Mouse (Mus musculus) E14TG2a.4 (cell line): ENCODE results near the gene Lrp8.

ENCODE experiments used
- H3K27me3 ChIP-seq: 2 replicates; pipeline ENCODE4 v1.6.1; 2014; ENCODE audit warnings: low read length, control low read depth; ENCODE audit not compliant: insufficient read depth
- H3K36me3 ChIP-seq: 2 replicates; pipeline ENCODE4 v1.6.1; 2014; ENCODE audit warnings: low read length, control low read depth; ENCODE audit not compliant: insufficient read depth
- H3K4me1 ChIP-seq: replicated peaks from 2 replicates; pipeline ENCODE4 v1.6.1; 2014; ENCODE audit warnings: low read depth, low read length, control low read depth
- H3K4me3 ChIP-seq: replicated peaks from 2 replicates; pipeline ENCODE4 v1.5.1; 2014; ENCODE audit warnings: mild to moderate bottlenecking, low read length
- H3K9me3 ChIP-seq: 2 replicates; pipeline ENCODE4 v1.6.1; 2014; ENCODE audit warnings: low read length, control low read depth
- CTCF ChIP-seq: conservative IDR thresholded peaks from 2 replicates; pipeline ENCODE4 v1.5.1; 2014; ENCODE audit warnings: low read length
- NANOG ChIP-seq: IDR thresholded peaks from 2 replicates; pipeline ENCODE4 v1.6.1; 2014; ENCODE audit warnings: borderline replicate concordance, low read length, mixed read lengths
- POU5F1 ChIP-seq: IDR thresholded peaks from 2 replicates; pipeline ENCODE4 v1.6.1; 2014; ENCODE audit warnings: low read length, borderline replicate concordance

Gene Lrp8

DNA sequence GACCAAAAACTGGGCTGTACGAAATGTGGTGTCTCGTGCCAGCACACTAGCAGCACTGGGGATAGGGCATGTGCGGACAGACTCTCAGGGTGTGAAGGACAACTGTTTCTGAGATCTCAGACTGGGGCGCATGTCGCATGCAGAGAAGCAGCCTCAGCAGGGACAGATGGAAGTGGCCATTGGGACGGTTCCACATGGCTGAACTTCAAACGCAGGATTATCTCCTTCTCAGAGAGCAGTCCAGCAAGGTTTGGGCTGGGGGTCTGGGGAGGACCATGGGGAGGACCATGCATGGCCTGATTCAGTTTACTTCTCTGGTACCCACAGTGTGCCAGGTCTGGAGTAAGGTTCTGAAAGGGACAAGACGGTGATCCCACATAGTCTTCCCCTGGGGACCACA is 41.6 kb downstream of the Lrp8 start:
- Histone ChIP-seq H3K4me1 (peaks cover 17% of the 10 kb centered on the region), H3K36me3 (no peaks in the 10 kb centered on the region), H3K27me3 (peaks cover 36% of the 10 kb centered on the region), H3K9me3 (no peaks in the 10 kb centered on the region), H3K4me3 (no peak overlapping the region)
- TF ChIP-seq CTCF = no peak
- TF ChIP-seq POU5F1 = no peak
- no peak for TF ChIP-seq NANOG

DNA sequence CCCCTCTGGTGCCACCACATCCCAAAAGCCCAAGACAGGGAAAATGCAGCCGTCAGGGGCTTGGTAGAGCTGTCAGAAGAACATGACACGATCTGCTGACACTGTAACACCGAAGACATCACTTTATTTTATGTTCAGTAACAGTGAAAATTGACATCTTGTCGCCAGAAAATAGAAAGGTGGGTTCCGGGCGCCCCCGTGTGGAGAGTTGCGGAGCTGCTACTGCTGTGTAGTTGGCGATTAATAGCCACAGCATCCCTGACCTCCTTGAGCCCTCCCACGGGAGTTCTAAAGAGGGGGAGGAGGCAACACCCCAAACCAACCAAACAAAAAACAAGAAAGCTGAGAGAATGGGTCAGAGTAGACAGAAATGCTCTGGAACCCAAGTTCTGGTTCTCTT is 42.9 kb downstream of the Lrp8 start:
- Histone ChIP-seq H3K4me1 (peaks cover 22% of the 10 kb centered on the region), H3K27me3 (peaks cover 44% of the 10 kb centered on the region), H3K4me3 (no peak overlapping the region), H3K9me3 (no peaks in the 10 kb centered on the region), H3K36me3 (no peaks in the 10 kb centered on the region)
- TF ChIP-seq NANOG (no peak), CTCF (peak; percentile 87), POU5F1 (no peak)

DNA sequence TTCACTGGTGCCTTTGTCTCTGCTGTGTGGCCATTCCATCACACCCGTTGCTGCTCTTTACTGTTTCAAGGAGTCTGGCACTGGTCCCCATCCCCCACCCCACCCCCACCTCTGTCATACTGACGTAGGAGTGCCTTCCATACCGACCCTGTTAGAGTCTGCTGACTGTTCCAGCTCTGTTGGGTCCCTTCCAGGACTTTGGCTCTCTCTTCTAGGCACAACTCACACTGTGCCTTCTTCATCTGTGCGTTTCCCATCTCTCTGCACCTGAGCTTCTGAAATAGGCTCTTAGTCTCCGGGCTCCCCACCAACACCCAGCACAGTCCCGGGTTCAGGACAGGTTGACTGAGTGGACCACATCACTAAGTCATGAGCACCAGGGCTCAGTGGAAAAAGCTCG is 44.7 kb downstream of the Lrp8 start:
- Histone ChIP-seq H3K4me1 (peaks cover 22% of the 10 kb centered on the region), H3K36me3 (no peaks in the 10 kb centered on the region), H3K27me3 (peaks cover 51% of the 10 kb centered on the region), H3K4me3 (peak overlapping the region; percentile 74; the same call in 1 of the 2 replicates), H3K9me3 (no peaks in the 10 kb centered on the region)
- TF ChIP-seq POU5F1 = no peak
- no peak for TF ChIP-seq NANOG
- TF ChIP-seq CTCF = no peak

DNA sequence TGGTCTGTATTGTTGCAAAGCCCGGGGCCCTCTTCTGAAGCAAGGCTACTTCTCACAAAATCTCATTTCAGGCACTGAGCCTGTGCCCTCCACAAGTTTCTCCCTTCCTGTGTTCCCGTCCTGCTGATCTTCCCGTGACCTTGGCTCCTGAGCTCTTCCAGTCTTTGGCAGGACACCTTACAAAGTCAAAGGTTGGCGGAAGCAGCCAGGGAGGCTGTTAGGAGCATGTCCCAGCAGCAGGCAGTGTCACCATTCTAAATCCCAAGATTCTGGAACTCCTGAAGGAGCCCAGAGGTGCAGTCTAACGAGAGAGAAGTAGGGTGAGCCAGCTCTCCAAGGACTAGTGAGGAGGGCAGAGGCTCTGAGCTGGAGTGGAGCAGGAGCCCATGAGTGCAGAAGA is 46.5 kb downstream of the Lrp8 start:
- H3K4me3 ChIP-seq = no peak overlapping the region
- no peaks in the 10 kb centered on the region for H3K9me3 ChIP-seq
- TF ChIP-seq NANOG (no peak), POU5F1 (no peak), CTCF (no peak)
- peaks cover 54% of the 10 kb centered on the region for H3K27me3 ChIP-seq
- no peaks in the 10 kb centered on the region for H3K36me3 ChIP-seq
- H3K4me1 ChIP-seq = peaks cover 22% of the 10 kb centered on the region

DNA sequence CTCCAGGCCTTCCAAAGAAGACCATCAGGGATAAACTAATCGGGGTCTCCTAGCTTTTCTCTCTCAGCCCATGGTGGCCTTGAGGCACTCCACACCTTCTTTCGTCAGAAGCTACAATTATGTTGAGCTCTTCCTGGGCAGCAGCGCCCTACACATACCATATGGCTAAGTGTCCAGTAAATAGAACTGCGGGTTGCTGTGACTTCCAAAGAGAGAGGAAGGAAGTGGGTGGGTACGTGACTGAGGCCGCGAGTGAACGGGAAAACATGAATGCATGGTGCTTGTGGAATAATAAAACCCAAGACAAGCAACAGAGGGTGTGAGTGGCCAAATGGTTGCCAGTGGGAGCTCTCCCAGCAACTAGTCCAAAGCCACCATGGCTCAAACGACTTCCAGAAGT is 47.6 kb downstream of the Lrp8 start:
- peaks cover 64% of the 10 kb centered on the region for H3K27me3 ChIP-seq
- no peaks in the 10 kb centered on the region for H3K9me3 ChIP-seq
- peaks cover 28% of the 10 kb centered on the region for H3K4me1 ChIP-seq
- no peak for TF ChIP-seq NANOG
- no peak for TF ChIP-seq CTCF
- TF ChIP-seq POU5F1 = no peak
- H3K4me3 ChIP-seq = no peak overlapping the region
- H3K36me3 ChIP-seq = no peaks in the 10 kb centered on the region

DNA sequence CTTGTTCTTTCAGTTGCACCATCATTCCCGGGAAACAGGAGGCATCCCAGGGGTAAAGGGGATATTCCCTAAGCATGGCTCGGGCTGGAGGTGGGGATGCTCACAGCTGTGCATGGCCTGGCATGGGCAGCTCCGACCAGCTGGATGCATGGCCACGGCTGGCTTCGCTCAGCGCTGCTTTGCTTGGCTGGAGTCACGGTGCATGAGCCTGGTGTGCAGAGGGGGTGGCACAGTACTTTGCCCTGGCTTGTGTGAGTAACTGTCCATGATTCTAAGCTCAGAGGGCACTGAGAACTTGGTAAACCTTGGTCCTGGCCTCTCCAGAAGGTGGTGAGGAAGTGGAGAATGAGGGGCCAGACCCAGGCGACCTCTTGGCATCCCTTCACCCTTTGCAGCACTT is 48.0 kb downstream of the Lrp8 start:
- H3K4me1 ChIP-seq = peaks cover 29% of the 10 kb centered on the region
- H3K9me3 ChIP-seq = no peaks in the 10 kb centered on the region
- peaks cover 67% of the 10 kb centered on the region for H3K27me3 ChIP-seq
- no peak for TF ChIP-seq CTCF
- TF ChIP-seq POU5F1 = no peak
- H3K4me3 ChIP-seq = no peak overlapping the region
- H3K36me3 ChIP-seq = 0 out of 2 replicates have a peak, but pooled peaks cover 2% of the 10 kb centered on the region

DNA sequence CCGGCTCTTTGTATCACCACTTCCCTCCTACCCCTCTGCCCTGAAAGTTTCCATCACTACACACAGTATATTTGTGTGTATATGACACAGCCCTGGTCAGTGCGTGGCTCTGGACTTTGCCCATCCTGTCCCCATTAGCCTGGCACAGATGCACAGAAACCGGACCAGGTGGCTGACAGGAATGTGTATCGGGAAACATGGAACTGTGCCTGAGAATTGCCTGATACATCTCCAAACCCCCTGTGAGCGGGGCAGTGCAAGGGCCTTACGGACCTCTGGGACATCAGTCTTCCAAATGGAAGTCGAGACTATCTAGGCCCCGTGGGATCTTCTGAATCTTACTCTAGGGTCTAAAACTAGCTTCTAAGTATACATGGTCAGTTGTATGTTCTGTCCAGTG is 51.3 kb downstream of the Lrp8 start:
- Histone ChIP-seq H3K4me1 (peaks cover 26% of the 10 kb centered on the region), H3K27me3 (peaks cover 42% of the 10 kb centered on the region), H3K36me3 (peaks cover 12% of the 10 kb centered on the region), H3K9me3 (no peaks in the 10 kb centered on the region), H3K4me3 (no peak overlapping the region)
- no peak for TF ChIP-seq CTCF
- TF ChIP-seq POU5F1 = no peak
- TF ChIP-seq NANOG = no peak

DNA sequence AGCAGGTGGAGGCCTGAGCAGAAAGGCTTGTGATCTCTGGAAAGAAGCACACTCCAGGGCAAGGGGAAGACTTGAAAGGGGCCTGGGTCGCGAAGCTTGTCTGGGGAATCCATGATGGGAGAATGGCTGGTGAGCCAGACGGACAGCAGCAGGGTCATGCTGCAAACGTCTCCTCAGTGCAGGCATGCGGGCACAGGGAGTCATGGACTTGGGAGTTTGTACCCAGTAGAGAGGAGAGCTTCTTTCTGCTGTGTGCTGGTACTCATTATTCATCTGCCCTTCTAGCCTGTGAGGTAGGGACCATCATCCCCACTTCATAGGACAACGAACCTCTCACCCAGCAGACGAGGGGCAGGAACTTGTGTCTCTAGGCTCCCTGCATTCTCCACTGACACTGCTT is 51.8 kb downstream of the Lrp8 start:
- no peak for TF ChIP-seq POU5F1
- TF ChIP-seq NANOG = no peak
- TF ChIP-seq CTCF = no peak
- Histone ChIP-seq H3K4me1 (peaks cover 21% of the 10 kb centered on the region), H3K4me3 (peak overlapping the region; percentile 20; the same call in 1 of the 2 replicates), H3K36me3 (peaks cover 17% of the 10 kb centered on the region), H3K27me3 (peaks cover 38% of the 10 kb centered on the region), H3K9me3 (no peaks in the 10 kb centered on the region)

DNA sequence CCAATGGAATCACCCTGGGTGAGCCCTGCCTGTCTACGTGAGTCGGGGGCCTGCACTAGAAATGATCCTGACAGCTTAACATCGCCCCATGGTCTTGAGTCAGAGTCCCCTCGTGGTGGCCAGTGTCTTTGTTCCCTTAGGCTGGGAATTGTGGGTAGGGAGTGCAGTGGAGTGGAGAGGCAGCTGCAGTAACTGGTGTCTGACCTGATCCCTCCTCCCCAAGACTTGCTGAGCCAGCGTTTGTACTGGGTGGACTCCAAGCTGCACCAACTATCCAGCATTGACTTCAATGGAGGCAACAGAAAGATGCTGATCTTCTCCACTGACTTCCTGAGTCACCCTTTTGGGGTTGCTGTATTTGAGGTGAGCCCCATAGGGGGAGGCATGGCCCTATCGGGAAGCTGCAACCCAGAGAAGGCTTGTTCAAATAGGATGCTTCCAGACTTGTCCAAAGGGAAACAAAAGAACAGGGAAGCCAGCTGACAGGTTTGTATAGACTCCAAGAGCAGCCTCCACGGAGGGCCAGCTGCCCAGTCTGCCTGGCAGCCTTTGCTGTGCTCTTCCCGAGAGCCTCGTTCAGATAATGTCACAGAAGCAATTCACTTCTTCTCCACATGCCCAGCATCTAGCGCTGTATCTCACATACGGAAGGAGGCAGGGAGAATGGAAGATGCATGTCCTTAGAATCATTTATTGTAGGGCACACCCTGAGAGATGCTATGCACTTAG is 55.1 kb downstream of the Lrp8 start:
- TF ChIP-seq POU5F1 = no peak
- no peak for TF ChIP-seq NANOG
- no peak for TF ChIP-seq CTCF
- peaks cover 16% of the 10 kb centered on the region for H3K4me1 ChIP-seq
- peaks cover 24% of the 10 kb centered on the region for H3K27me3 ChIP-seq
- H3K9me3 ChIP-seq = no peaks in the 10 kb centered on the region
- H3K36me3 ChIP-seq = peaks cover 28% of the 10 kb centered on the region
- H3K4me3 ChIP-seq = no peak overlapping the region
